Mouse (Mus musculus) cerebellum, adult 2 months (tissue): ENCODE results near the gene Adamts18.

Experiments
- CTCF ChIP-seq: fragments of 200-500 bp; IDR thresholded peaks from 2 replicates; pipeline ENCODE4 v1.5.1; 2011; ENCODE audit warnings: low read depth, mild to moderate bottlenecking, control low read depth, low read length, moderate library complexity, borderline replicate concordance; ENCODE audit not compliant: insufficient read depth
- POLR2A ChIP-seq: fragments of 200-500 bp; IDR thresholded peaks from 2 replicates; pipeline ENCODE4 v1.6.1; 2011; ENCODE audit warnings: low read length, control low read depth, borderline replicate concordance; ENCODE audit not compliant: insufficient read depth

DNA sequence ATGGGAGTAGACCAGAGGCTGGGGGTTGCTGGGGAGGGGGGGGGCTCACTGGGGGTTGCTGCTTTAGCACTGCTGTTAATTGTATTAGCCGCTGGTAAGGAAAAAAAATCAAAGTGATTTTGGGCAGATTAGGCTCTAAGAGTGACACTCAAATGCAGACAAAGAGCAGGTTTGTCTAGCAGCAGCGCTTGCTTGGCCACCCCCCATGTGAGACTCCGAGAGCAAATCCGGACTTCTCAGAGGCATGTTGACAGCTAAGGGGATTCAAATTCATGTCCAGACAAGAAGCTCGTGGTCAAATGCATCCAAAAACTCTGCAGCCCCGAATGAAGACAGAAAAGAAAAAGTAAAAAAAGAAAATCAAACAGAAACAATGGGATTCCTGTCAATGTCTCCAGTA lies 34.6 kb downstream of the Adamts18 start:
- TF ChIP-seq CTCF (no peak), POLR2A (no peak)
